21 mouse cellular contexts compared by ENCODE assay signal in the genomic region with DNA sequence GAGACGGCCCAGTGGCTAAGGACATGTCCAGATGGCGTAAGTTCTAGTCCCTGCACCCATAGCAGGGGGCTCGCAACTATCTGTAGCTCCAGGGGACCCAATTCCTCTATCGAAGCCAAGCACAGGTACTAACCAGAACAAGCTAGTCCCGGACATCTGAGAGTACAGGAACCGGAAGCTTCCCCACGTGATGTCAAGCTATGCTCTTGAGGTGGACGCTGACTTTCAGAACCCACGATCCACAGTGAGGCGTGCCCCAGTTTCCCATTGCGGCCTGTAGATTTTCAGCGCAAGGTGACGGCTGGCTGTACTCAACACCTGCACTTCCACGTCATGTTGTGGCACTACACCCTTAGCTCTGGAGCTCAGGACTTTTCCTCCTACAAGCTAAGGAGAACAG. TPM values are rescaled to one million over a fixed set of nuclear protein-coding genes. Genes with fewer than 3 reads are reported as not detected.
DNase-seq lines count a peak whose midpoint lies in the region; ATAC-seq and TF ChIP-seq lines count a peak whose summit lies in the region.
"Had no signal": no experiment of that assay in that cellular context is flagged by ENCODE, and none has a peak within 500 bp of the region (broad histone marks: within the 10 kb centered on the region; RNA-seq: fewer than 3 reads in every experiment).

No protein-coding gene starts in this region.

- ATAC-seq in forebrain, embryonic 12.5 days (ENCODE audit: low FRiP score), result no peak
- ATAC-seq in forebrain, embryonic 11.5 days (replicated peaks; ENCODE audit: low FRiP score), result no peak
- ATAC-seq in intestine, postnatal 0 days, result no peak
- ATAC-seq in intestine, embryonic 15.5 days, result no peak
- ATAC-seq in forebrain, embryonic 14.5 days, result no peak
- ATAC-seq: hindbrain, embryonic 16.5 days; inflammation-experienced regulatory T-cells, adult 6 months; Patski had no signal

- H3K4me2 ChIP-seq in forebrain, embryonic 12.5 days, result no peak overlapping the region
- no peak overlapping the region for H3K4me2 ChIP-seq in forebrain, embryonic 11.5 days (ENCODE audit: low read depth, low read length, severe bottlenecking)
- no peak overlapping the region for H3K4me2 ChIP-seq in intestine, postnatal 0 days (replicated peaks; ENCODE audit: low read depth)
- H3K4me2 ChIP-seq in intestine, embryonic 15.5 days (replicated peaks), result no peak overlapping the region
- no peak overlapping the region for H3K4me2 ChIP-seq in forebrain, embryonic 14.5 days (ENCODE audit: low read length)
- H3K4me2 ChIP-seq: embryonic facial prominence, embryonic 15.5 days; heart, embryonic 12.5 days had no signal

- H3K36me3 ChIP-seq in forebrain, embryonic 12.5 days (replicated peaks), result peaks cover 40% of the 10 kb centered on the region
- no peaks in the 10 kb centered on the region; the same call in 1 of the 2 replicates for H3K36me3 ChIP-seq in forebrain, embryonic 11.5 days (ENCODE audit: control insufficient read depth, insufficient read depth, low read length)
- H3K36me3 ChIP-seq in intestine, postnatal 0 days (ENCODE audit: control insufficient read depth, insufficient read depth), result peaks cover 38% of the 10 kb centered on the region
- peaks cover 5% of the 10 kb centered on the region; the same call in 1 of the 2 replicates for H3K36me3 ChIP-seq in intestine, embryonic 15.5 days
- peaks cover 47% of the 10 kb centered on the region for H3K36me3 ChIP-seq in forebrain, embryonic 14.5 days (ENCODE audit: control insufficient read depth, insufficient read depth, low read length)

- no peaks in the 10 kb centered on the region for H3K9me3 ChIP-seq in forebrain, embryonic 12.5 days
- no peaks in the 10 kb centered on the region for H3K9me3 ChIP-seq in forebrain, embryonic 11.5 days (ENCODE audit: control insufficient read depth, low read length)
- no peaks in the 10 kb centered on the region for H3K9me3 ChIP-seq in intestine, postnatal 0 days (ENCODE audit: control insufficient read depth)
- H3K9me3 ChIP-seq in intestine, embryonic 15.5 days, result no peaks in the 10 kb centered on the region
- H3K9me3 ChIP-seq in forebrain, embryonic 14.5 days (replicated peaks; ENCODE audit: control insufficient read depth, low read length), result no peaks in the 10 kb centered on the region
- H3K9me3 ChIP-seq: embryonic facial prominence, embryonic 15.5 days; heart, embryonic 12.5 days; hindbrain, embryonic 10.5 days had no signal

- H3K9ac ChIP-seq in forebrain, embryonic 12.5 days, result no peak overlapping the region
- no peak overlapping the region for H3K9ac ChIP-seq in forebrain, embryonic 11.5 days (ENCODE audit: low read length)
- no peak overlapping the region for H3K9ac ChIP-seq in intestine, postnatal 0 days (ENCODE audit: low read depth, low read length)
- no peak overlapping the region for H3K9ac ChIP-seq in intestine, embryonic 15.5 days
- H3K9ac ChIP-seq in forebrain, embryonic 14.5 days (ENCODE audit: low read length), result no peak overlapping the region
- H3K9ac ChIP-seq: embryonic facial prominence, embryonic 15.5 days; heart, embryonic 12.5 days had no signal

- peak overlapping the region; percentile 50; the same call in 1 of the 2 replicates for H3K27ac ChIP-seq in forebrain, embryonic 12.5 days
- H3K27ac ChIP-seq in forebrain, embryonic 11.5 days (ENCODE audit: low read depth, low read length), result no peak overlapping the region
- peak overlapping the region; percentile 35; the same call in 1 of the 2 replicates for H3K27ac ChIP-seq in intestine, postnatal 0 days (ENCODE audit: low read depth, low read length)
- no peak overlapping the region for H3K27ac ChIP-seq in intestine, embryonic 15.5 days
- 0 out of 2 replicates have a peak overlapping the region, but pooled peaks have one; percentile 96 for H3K27ac ChIP-seq in forebrain, embryonic 14.5 days (ENCODE audit: low read depth, low read length)
- H3K27ac ChIP-seq: embryonic facial prominence, embryonic 15.5 days had no signal

- DNase-seq in forebrain, embryonic 11.5 days (ENCODE audit: low spot score), result no peak
- DNase-seq in forebrain, embryonic 14.5 days (ENCODE audit: low spot score), result no peak
- DNase-seq in kidney, postnatal 25 days, result no peak
- no peak for DNase-seq in adrenal gland, adult 18-20 months (ENCODE audit: low spot score in 2 of 2)
- DNase-seq: adrenal gland, postnatal 10 days; cerebellum, adult 11 months; cerebellum, adult 8-10 months; cerebellum, postnatal 14 days; embryo, embryonic 11 days; gastrocnemius, postnatal 25 days; kidney, adult 18-20 months had no signal

- WGBS in forebrain, embryonic 12.5 days, result 95% methylated on average over 14 of the region's 14 CpGs
- WGBS in forebrain, embryonic 11.5 days, result 92% methylated on average over 14 of the region's 14 CpGs
- 93% methylated on average over 14 of the region's 14 CpGs for WGBS in intestine, postnatal 0 days
- WGBS in intestine, embryonic 15.5 days, result 94% methylated on average over 14 of the region's 14 CpGs
- 93% methylated on average over 14 of the region's 14 CpGs for WGBS in forebrain, embryonic 14.5 days

- no peaks in the 10 kb centered on the region for H3K27me3 ChIP-seq in forebrain, embryonic 12.5 days
- H3K27me3 ChIP-seq in forebrain, embryonic 11.5 days (ENCODE audit: control insufficient read depth, insufficient read depth, low read length), result no peaks in the 10 kb centered on the region
- no peaks in the 10 kb centered on the region for H3K27me3 ChIP-seq in intestine, postnatal 0 days (replicated peaks; ENCODE audit: control insufficient read depth, insufficient read depth, low read length)
- no peaks in the 10 kb centered on the region for H3K27me3 ChIP-seq in intestine, embryonic 15.5 days (replicated peaks)
- no peaks in the 10 kb centered on the region for H3K27me3 ChIP-seq in forebrain, embryonic 14.5 days (replicated peaks; ENCODE audit: control insufficient read depth, insufficient read depth, low read length)
- H3K27me3 ChIP-seq: embryonic facial prominence, embryonic 15.5 days; heart, embryonic 12.5 days; Patski had no signal

- H3K4me1 ChIP-seq in forebrain, embryonic 12.5 days, result peaks cover 61% of the 10 kb centered on the region
- peaks cover 16% of the 10 kb centered on the region; the same call in 1 of the 2 replicates for H3K4me1 ChIP-seq in forebrain, embryonic 11.5 days (replicated peaks; ENCODE audit: control insufficient read depth, insufficient read depth, low read length)
- H3K4me1 ChIP-seq in intestine, postnatal 0 days (replicated peaks; ENCODE audit: control insufficient read depth, insufficient read depth, low read length), result peaks cover 20% of the 10 kb centered on the region; the same call in 1 of the 2 replicates
- H3K4me1 ChIP-seq in intestine, embryonic 15.5 days (replicated peaks), result peaks cover 55% of the 10 kb centered on the region
- H3K4me1 ChIP-seq in forebrain, embryonic 14.5 days (ENCODE audit: control insufficient read depth, insufficient read depth, low read length), result peaks cover 39% of the 10 kb centered on the region

- no peak overlapping the region for H3K4me3 ChIP-seq in forebrain, embryonic 12.5 days (replicated peaks)
- H3K4me3 ChIP-seq in forebrain, embryonic 11.5 days (ENCODE audit: low read depth, low read length), result no peak overlapping the region
- no peak overlapping the region for H3K4me3 ChIP-seq in intestine, postnatal 0 days (ENCODE audit: low read depth, low read length)
- H3K4me3 ChIP-seq in intestine, embryonic 15.5 days (replicated peaks), result no peak overlapping the region
- no peak overlapping the region for H3K4me3 ChIP-seq in forebrain, embryonic 14.5 days (ENCODE audit: low read depth, low read length)
- H3K4me3 ChIP-seq: embryonic facial prominence, embryonic 15.5 days; erythroblast, embryonic 14.5 days; heart, embryonic 12.5 days; hindbrain, embryonic 10.5 days had no signal

- no peak for TF ChIP-seq CTCF in intestine, postnatal 0 days (IDR thresholded peaks at IDR 0.05; ENCODE audit: low read depth)

RNA-seq across cellular contexts. Expression of a gene that starts 27.4 kb away (rescaled TPM):
- polyA plus RNA-seq in forebrain, embryonic 12.5 days (2016; fragmentation: Nextera tagmentation; extraction: Ambion mirVana), result 256 and 277 TPM in 2 replicates
- polyA plus RNA-seq in forebrain, embryonic 11.5 days (2014; fragmentation: Nextera tagmentation; extraction: Ambion mirVana), result 231 and 246 TPM in 2 replicates
- 116 and 127 TPM in 2 replicates for polyA plus RNA-seq in intestine, postnatal 0 days (2015; fragmentation: Nextera tagmentation; extraction: Ambion mirVana)
- polyA plus RNA-seq in intestine, embryonic 15.5 days (2015; fragmentation: Nextera tagmentation; extraction: Ambion mirVana), result 167 and 173 TPM in 2 replicates
- 169 and 193 TPM in 2 replicates for polyA plus RNA-seq in forebrain, embryonic 14.5 days (2014; fragmentation: Nextera tagmentation; extraction: Ambion mirVana)
- total RNA-seq in adrenal gland, adult 18-20 months (2021), result 10 to 100 TPM; 43.9 to 56.3 TPM

RNA-seq across cellular contexts. Expression of a gene that starts 48.7 kb away (rescaled TPM):
- polyA plus RNA-seq in forebrain, embryonic 12.5 days (2016; fragmentation: Nextera tagmentation; extraction: Ambion mirVana), result 0.82 and 0.88 TPM in 2 replicates
- 0.67 and 1.4 TPM in 2 replicates for polyA plus RNA-seq in forebrain, embryonic 11.5 days (2014; fragmentation: Nextera tagmentation; extraction: Ambion mirVana)
- 2.9 and 3.2 TPM in 2 replicates for polyA plus RNA-seq in intestine, postnatal 0 days (2015; fragmentation: Nextera tagmentation; extraction: Ambion mirVana)
- polyA plus RNA-seq in intestine, embryonic 15.5 days (2015; fragmentation: Nextera tagmentation; extraction: Ambion mirVana), result 3.4 and 4.4 TPM in 2 replicates
- polyA plus RNA-seq in forebrain, embryonic 14.5 days (2014; fragmentation: Nextera tagmentation; extraction: Ambion mirVana), result 1.8 and 1.9 TPM in 2 replicates
- total RNA-seq in adrenal gland, adult 18-20 months (2021), result 10 to 100 TPM in 1 of 2 experiments, 1 to 10 TPM in 1; 4.5 to 10.0 TPM

Comparison
In these comparisons a context has a peak if more than half of its experiments do, and no peak if none do; other contexts are left out.
1. H3K27ac ChIP-seq: peak in forebrain, embryonic 12.5 days (single experiment), intestine, postnatal 0 days (single experiment) and forebrain, embryonic 14.5 days (single experiment); none in forebrain, embryonic 11.5 days (single experiment) and intestine, embryonic 15.5 days (single experiment).